Mouse (Mus musculus): ENCODE measurements around the gene Hmga2.

Gene Hmga2

DNA sequence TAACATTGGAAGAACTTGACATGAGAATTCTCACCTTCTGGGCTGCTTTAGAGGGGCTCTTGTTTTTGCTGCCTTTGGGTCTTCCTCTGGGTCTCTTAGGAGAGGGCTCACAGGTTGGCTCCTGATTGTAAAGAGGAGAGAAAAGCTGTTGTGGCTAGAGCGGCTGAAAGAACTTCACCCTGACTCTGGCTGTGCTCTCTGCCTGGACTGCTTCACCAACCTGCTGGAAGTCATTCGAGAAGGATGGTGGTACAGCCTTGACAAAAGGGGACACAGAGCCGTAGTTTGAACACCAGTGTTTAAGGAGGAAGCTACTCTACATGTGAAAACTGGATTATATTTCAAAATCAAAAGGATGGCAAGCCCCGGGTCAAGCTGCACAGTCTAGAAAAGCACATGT is 3.1 kb downstream of the Hmga2 start:
- no peak for DNase-seq (ENCODE audit: low spot score)

DNA sequence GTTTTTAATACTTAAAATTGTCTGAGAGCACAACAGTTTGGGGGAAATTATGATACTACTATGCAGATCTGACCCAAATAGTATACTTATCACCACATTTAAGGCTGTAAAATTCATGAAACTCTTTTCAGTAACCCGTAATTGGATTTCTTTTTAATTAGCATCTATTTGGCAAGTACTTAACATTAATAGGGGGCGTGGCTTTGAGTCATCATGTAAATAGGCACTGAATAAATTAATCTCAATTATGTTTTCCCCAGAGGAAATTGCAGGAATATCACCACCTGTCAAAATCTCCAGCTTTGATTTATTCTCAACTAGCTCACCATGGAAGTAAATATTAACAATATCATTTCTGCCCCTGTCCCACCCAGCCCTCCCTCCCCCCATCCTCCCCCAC is 3.7 kb downstream of the Hmga2 start:
- no peak for DNase-seq (ENCODE audit: low spot score)

GRCm38 (mm10) chr10:120465121-120465520 is 11.1 kb downstream of the Hmga2 start:
- DNase-seq (ENCODE audit: low spot score) = no peak

- DNase-seq (ENCODE audit: low spot score) = no peak
These were observed 14.5 kb downstream of the Hmga2 start for GRCm38 (mm10) chr10:120461769-120462168.

- DNase-seq (ENCODE audit: low spot score) = no peak
These were observed 15.0 kb downstream of the Hmga2 start for GRCm38 (mm10) chr10:120461301-120461700.

DNA sequence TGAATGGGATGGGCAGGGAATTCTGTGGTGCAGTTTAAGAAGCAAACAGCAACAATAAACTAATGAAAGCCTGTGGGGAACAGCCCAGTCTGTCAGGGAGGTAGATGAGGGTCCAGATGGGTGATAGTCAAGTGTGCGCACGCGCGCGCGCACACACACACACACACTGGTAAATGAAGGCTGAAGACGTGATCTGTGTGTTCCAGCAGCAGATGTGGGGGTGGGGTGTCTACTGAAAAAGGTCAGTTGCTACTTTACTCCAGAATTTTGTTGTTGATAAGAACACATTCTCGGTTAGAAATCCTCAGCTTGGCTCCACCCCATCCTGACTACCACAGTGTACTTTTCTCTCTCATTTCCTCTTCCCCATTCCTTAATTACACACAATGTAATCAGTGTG is 17.4 kb downstream of the Hmga2 start:
- DNase-seq (ENCODE audit: low spot score) = no peak

GRCm38 (mm10) chr10:120449661-120450284 is 26.5 kb downstream of the Hmga2 start:
- DNase-seq (ENCODE audit: low spot score) = no peak

- no peak for DNase-seq (ENCODE audit: low spot score)
These were observed 29.5 kb downstream of the Hmga2 start for GRCm38 (mm10) chr10:120446799-120447198.

GRCm38 (mm10) chr10:120446206-120446605 is 30.1 kb downstream of the Hmga2 start:
- no peak for DNase-seq (ENCODE audit: low spot score)

DNA sequence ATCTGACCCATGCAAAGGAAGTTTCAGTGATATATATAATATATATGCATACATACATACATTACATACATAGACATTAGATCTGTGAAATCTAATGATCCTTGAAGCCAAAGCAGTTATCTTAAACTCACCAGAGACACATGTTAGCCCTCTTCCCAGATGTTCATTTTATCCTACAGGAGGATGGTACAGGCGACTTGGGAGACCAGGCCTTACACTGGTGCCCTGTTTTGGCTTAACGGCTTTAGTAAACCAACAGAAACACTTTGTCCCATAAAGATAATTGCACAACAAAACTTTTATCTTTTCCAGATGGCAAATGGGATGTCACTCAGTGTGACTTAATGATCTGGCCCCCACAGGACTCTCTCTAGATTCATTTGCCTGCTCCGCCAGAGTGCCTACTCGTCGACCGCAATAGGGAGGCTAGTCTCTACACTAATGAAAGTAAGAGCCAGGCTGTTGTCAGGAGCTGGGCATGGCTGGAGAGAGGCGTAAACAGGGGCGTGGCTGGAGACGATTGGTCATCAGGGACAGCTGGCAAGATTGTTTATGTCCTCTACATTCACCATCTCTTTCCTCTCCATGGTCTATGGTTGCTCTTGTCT is 31.7 kb downstream of the Hmga2 start:
- no peak for DNase-seq (ENCODE audit: low spot score)

DNA sequence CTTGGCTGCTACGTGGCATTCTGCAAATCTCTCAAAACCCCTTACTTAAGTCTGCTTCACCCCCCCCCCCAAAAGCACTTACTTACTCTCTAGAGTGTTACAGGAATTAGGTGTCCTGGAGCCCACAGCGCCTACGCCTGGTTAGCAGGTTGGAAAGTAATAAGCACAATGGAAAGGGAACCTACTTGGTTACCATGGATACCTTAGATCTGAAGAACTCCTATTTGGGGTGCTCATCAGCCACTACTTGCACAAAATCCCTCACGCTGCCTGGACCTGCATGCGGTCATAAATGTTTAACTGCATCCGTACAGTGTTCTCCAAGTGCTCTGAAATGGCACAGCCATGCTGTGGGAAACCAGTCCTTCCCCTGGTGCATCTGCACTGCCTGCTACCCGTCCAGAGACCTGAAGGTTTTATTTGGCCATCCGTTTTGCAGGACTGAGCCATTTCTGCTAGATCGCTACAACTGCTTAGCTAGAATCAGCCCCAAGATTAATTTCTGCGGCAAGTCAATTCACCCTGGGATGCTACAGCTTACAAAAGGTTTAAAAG is 32.4 kb downstream of the Hmga2 start:
- no peak for DNase-seq (ENCODE audit: low spot score)

DNA sequence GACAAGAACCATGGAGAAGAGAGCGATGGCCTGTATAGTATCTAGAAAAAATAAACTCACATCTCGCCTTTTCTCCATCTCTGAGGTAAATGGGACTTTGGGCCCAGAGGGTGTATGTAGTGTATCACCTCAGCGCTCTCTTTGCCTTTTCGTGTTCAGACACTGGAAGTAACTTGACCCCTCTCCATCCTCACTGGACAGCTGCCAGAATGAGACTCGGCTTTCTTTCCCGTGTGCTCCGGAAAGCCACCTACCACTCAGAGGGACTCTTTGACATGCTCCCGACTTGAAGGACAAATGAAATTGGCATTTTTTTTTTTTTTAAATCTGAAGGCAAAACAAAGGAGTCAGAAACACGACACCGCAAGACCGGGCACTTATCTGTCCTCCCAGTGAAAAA is 35.0 kb downstream of the Hmga2 start:
- DNase-seq (ENCODE audit: low spot score) = no peak

DNA sequence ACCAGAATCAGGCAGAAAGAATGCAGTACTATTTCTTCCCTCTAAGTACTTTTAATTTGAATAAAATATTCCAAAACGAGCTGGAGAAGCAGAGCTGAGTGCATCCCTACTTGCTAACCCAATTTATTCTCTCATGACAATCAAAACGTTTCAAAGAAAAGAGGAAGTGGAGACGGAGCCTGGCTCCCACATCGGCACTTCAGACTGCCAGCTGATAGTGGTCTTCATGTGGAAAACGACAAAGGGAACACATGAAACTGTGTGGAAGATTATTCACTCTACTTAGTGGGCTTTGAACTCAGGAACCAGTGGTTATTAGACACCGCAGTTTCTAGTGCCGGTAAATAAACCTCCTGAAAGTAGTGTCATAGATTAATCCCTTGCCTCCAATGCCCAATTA is 41.8 kb downstream of the Hmga2 start:
- DNase-seq (ENCODE audit: low spot score) = no peak

GRCm38 (mm10) chr10:120433463-120433815 is 42.8 kb downstream of the Hmga2 start:
- DNase-seq (ENCODE audit: low spot score) = no peak

GRCm38 (mm10) chr10:120432731-120433462 is 43.4 kb downstream of the Hmga2 start:
- DNase-seq (ENCODE audit: low spot score) = no peak

DNA sequence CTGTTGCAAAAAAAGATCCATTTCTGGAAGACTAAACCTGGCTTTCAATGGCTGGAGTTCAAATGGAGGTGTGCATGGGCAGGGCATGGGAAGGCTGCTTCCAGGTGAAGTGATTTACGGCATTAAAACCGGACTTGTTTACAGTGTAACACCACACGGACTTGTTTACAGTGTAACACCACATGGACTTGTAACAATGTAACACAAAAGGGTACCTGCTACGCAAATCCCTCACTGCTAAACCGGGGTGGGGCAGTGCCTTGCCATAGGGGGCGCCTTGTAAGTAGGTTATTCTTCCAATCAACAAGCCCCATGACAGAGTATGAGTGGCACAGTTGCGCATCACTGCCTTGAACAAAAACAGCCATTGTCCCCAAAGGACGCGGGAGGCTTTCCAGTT is 44.2 kb downstream of the Hmga2 start:
- no peak for DNase-seq (ENCODE audit: low spot score)

GRCm38 (mm10) chr10:120431435-120431834 is 44.8 kb downstream of the Hmga2 start:
- DNase-seq (ENCODE audit: low spot score) = peak; percentile 13

- no peak for DNase-seq (ENCODE audit: low spot score)
These were observed 45.8 kb downstream of the Hmga2 start for GRCm38 (mm10) chr10:120430422-120430821.

- DNase-seq (ENCODE audit: low spot score) = no peak
These were observed 46.5 kb downstream of the Hmga2 start for GRCm38 (mm10) chr10:120429758-120430259.

DNA sequence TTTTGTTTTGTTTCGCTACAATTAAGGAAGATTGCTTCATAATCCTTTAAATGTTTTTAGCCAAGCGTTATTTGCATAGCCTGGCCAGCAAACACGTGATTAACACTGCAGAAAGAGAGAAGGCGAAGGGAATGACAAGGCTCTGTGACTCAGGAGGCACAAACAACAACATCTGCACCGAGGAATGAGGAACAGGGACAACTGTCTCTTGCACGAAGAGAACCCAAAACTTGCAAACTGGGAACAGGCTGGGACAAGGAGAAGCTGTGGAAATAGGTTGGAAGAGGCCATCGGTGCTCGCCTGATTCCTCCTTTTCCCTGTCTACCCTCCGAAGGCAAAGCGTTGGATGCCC is 47.1 kb downstream of the Hmga2 start:
- DNase-seq (ENCODE audit: low spot score) = no peak

DNA sequence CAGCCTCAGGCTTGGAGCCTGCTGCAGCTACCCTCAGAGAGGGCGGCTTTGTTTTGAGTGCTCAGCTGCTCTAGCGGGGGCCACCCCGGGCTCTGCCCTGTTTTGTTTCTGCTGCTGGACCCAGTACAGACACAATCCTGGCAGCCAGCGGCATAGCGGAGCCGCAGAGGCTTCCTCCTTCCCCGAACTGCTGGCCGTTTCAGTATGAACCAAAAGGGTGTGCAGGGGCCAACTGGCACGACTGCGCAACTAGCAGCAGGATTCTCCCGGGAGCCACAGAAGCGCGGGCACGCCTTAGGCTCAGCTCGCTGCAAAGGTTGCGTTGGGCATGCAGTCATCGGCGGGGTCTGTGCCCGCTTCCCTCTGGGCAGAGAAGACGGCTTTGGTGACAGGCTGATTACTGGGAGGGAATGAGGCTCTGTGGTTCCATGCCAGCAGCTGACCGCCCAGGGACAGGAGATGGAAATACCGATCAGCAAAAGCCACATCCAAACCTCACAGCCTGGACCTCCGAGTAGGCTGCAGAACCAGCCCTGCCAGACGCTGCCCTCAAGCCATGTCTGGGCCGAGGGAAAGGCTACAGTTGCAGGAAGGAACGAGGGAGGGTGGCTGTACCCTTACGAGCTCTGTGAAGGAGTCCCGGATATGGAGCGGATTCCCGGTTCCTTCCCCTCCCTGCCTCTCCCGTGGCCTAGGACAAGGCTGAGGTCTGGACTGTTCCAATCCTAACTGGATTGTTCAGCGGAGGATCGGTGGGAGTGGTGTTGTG is 47.7 kb downstream of the Hmga2 start:
- peak; percentile 77 for DNase-seq (ENCODE audit: low spot score)

- DNase-seq (ENCODE audit: low spot score) = no peak
These were observed 50.1 kb downstream of the Hmga2 start for GRCm38 (mm10) chr10:120426086-120426610.
